Mouse (Mus musculus) forebrain, embryonic 16.5 days (tissue): ENCODE measurements around the gene Gstp1. TPM values are rescaled to one million over a fixed set of nuclear protein-coding genes. Genes with fewer than 3 reads are reported as not detected.

Experiments used
- ATAC-seq: fragments of 200-750 bp; cut with Nextera tagmentation; 2 replicates; pipeline ENCODE4 v1.8.0; 2017; ENCODE audit warnings: mild to moderate bottlenecking, moderate library complexity
- H3K27ac ChIP-seq: fragments of 300-500 bp; sonication (generic); 2 replicates; pipeline ENCODE4 v1.5.1; 2014; ENCODE audit warnings: low read length, control low read depth
- H3K27me3 ChIP-seq: fragments of 300-500 bp; sonication (generic); replicated peaks from 2 replicates; pipeline ENCODE4 v1.6.1; 2014; ENCODE audit warnings: low read length; ENCODE audit not compliant: control insufficient read depth, insufficient read depth
- H3K36me3 ChIP-seq: fragments of 300-500 bp; sonication (generic); 2 replicates; pipeline ENCODE4 v1.6.1; 2014; ENCODE audit not compliant: control insufficient read depth, insufficient read depth
- H3K4me1 ChIP-seq: fragments of 300-500 bp; sonication (generic); replicated peaks from 2 replicates; pipeline ENCODE4 v1.6.1; 2014; ENCODE audit warnings: low read length; ENCODE audit not compliant: control insufficient read depth, insufficient read depth
- H3K4me2 ChIP-seq: fragments of 300-500 bp; sonication (generic); 2 replicates; pipeline ENCODE4 v1.6.1; 2014; ENCODE audit warnings: mild to moderate bottlenecking, low read length, control low read depth
- H3K4me3 ChIP-seq: fragments of 300-500 bp; sonication (generic); replicated peaks from 2 replicates; pipeline ENCODE4 v1.5.1; 2014; ENCODE audit warnings: mild to moderate bottlenecking, low read length, control low read depth
- H3K9ac ChIP-seq: fragments of 300-500 bp; sonication (generic); replicated peaks from 2 replicates; pipeline ENCODE4 v1.6.1; 2014; ENCODE audit warnings: low read depth, low read length, control low read depth
- H3K9me3 ChIP-seq: fragments of 300-500 bp; sonication (generic); 2 replicates; pipeline ENCODE4 v1.6.1; 2016; ENCODE audit warnings: low read length; ENCODE audit not compliant: control insufficient read depth
- WGBS: fragments of 180-500 bp; shearing (Covaris S2); extraction: QIAGEN DNeasy Blood & Tissue Kit; methylation state at CpG from one replicate; pipeline ENCODE4 v1.1.7; 2014; 5-methylcytosine and 5-hydroxymethylcytosine counted together
- polyA plus RNA-seq: library from polyadenylated mRNA; unstranded; fragments of >200 nt; fragmentation: Nextera tagmentation; extraction: Ambion mirVana; gene quantifications from 2 replicates; pipeline ENCODE4 v1.2.1, GENCODE M21; 2015

The Gstp1 gene
- polyA plus RNA-seq, 1 experiment from 2014 or later: 460 TPM

DNA sequence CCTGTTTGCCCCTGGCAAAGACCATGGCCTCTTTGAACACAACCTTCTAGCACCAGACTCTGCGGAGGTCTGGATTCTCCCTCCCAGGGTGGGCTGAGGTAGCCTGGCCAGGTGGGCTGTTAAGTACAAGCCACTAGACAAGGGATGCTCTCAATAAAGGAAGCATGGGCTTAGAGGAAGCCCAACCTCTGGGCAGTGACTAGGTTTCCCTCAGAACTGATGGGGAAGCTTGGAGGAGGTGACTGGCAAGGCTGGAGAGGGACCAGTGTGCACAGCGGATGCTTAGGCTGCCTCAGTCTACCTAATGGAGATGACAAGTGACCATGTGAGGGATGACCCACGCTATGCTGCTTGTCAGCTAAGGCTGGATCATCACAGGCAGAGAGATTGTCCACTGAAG is 45.8 kb downstream of the Gstp1 start:
- H3K27ac ChIP-seq: no peak overlapping the region
- H3K4me3 ChIP-seq: no peak overlapping the region
- no peaks in the 10 kb centered on the region for H3K4me1 ChIP-seq
- 82% methylated on average over 3 of the region's 3 CpGs for WGBS
- no peaks in the 10 kb centered on the region for H3K36me3 ChIP-seq
- H3K27me3 ChIP-seq: no peaks in the 10 kb centered on the region
- no peak for ATAC-seq
- H3K4me2 ChIP-seq: no peak overlapping the region
- H3K9me3 ChIP-seq: no peaks in the 10 kb centered on the region
- H3K9ac ChIP-seq: no peak overlapping the region

DNA sequence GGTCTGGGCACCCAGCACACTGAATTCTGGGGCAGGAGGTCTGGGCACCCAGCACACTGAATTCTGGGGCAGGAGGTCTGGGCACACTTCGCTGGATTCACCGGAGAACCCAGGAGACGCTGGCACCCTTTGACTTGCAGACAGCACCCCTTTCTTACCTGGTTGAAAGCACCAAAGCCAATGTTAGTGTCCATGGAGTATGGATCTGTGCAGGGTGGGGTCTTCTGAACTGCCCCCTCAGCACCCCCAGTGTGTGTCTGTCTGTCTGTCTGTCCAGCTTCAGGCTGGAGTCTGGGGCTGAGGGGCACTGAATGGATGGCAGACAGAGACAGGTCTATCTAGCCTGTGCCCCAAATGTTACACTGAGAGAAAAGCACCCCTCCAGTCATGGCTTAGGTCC is 46.2 kb downstream of the Gstp1 start:
- no peak for ATAC-seq
- no peak overlapping the region for H3K9ac ChIP-seq
- H3K9me3 ChIP-seq: no peaks in the 10 kb centered on the region
- no peaks in the 10 kb centered on the region for H3K27me3 ChIP-seq
- H3K27ac ChIP-seq: no peak overlapping the region
- no peaks in the 10 kb centered on the region for H3K4me1 ChIP-seq
- H3K4me3 ChIP-seq: no peak overlapping the region
- no peak overlapping the region for H3K4me2 ChIP-seq
- WGBS: 97% methylated on average over 3 of the region's 3 CpGs
- no peaks in the 10 kb centered on the region for H3K36me3 ChIP-seq

DNA sequence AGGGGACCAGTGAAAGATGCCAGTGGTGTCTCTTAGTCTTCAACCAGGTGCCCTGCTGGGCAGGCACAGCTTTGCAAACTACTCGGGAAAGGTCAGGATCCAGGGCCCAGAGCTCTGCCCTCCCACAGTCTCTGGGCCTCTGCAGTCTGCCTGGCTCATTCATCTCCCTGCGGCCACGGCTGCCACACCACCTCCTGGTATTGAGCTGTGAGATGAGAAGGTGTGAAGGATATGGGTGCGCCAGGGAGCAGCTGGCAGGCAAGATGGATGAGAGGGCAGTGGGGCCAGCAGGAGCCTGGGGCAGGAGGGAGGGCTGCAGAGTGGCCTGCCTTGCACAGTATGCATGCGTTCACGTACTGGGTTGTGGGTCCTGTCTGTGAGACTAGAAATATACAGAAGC is 47.0 kb downstream of the Gstp1 start:
- 73% methylated on average over 6 of the region's 6 CpGs for WGBS
- H3K4me3 ChIP-seq: no peak overlapping the region
- H3K9me3 ChIP-seq: no peaks in the 10 kb centered on the region
- H3K27me3 ChIP-seq: no peaks in the 10 kb centered on the region
- no peak for ATAC-seq
- no peaks in the 10 kb centered on the region for H3K36me3 ChIP-seq
- no peak overlapping the region for H3K4me2 ChIP-seq
- no peaks in the 10 kb centered on the region for H3K4me1 ChIP-seq
- H3K27ac ChIP-seq: no peak overlapping the region
- no peak overlapping the region for H3K9ac ChIP-seq

DNA sequence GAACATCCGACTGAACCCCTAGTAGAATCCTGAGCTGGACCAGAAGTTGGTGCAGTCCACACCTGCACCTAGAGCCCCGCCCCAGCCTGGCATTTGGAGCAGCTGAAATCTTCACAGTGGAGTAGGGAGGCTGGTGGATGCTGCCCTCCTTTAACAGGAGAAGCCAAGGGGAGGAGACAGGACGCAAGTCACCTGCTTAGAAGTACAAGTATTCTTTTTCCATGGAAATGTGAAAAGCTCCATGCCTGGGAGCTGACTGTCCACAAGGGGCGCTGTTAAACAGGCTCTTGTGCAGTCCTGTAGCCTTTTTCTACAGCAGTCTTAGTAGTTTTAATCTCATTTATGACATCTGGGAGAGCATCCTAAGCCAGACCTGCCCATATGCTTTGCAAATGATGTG is 49.0 kb downstream of the Gstp1 start:
- no peak overlapping the region for H3K4me2 ChIP-seq
- no peaks in the 10 kb centered on the region for H3K4me1 ChIP-seq
- H3K27me3 ChIP-seq: no peaks in the 10 kb centered on the region
- no peak overlapping the region for H3K9ac ChIP-seq
- H3K27ac ChIP-seq: no peak overlapping the region
- WGBS: 86% methylated on average over 4 of the region's 4 CpGs
- H3K4me3 ChIP-seq: no peak overlapping the region
- H3K36me3 ChIP-seq: no peaks in the 10 kb centered on the region
- no peaks in the 10 kb centered on the region for H3K9me3 ChIP-seq
- no peak for ATAC-seq

DNA sequence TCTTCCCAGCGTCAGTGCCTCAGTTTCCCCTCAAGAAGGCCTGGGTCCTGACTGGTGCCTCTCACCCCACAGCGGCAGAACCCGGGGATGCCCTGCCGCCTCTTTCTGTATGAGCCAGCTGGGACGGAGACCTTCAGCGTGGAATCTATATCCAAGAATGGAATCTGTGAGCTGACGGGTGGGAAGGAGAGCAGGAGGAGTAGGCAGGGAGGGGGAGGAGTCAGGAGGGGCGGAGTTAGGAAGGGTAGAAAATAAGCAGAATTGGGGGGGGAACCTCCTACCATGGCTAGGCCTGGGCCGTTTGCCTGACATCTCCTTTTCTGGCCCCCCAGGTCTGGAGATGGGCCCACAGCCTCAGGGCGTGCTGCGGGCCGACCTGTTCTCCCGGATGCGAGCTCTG is 49.7 kb downstream of the Gstp1 start:
- H3K27ac ChIP-seq: no peak overlapping the region
- ATAC-seq: no peak
- no peak overlapping the region for H3K4me2 ChIP-seq
- H3K27me3 ChIP-seq: no peaks in the 10 kb centered on the region
- no peaks in the 10 kb centered on the region for H3K36me3 ChIP-seq
- no peak overlapping the region for H3K4me3 ChIP-seq
- H3K9me3 ChIP-seq: no peaks in the 10 kb centered on the region
- WGBS: 86% methylated on average over 14 of the region's 14 CpGs
- no peaks in the 10 kb centered on the region for H3K4me1 ChIP-seq
- H3K9ac ChIP-seq: no peak overlapping the region

DNA sequence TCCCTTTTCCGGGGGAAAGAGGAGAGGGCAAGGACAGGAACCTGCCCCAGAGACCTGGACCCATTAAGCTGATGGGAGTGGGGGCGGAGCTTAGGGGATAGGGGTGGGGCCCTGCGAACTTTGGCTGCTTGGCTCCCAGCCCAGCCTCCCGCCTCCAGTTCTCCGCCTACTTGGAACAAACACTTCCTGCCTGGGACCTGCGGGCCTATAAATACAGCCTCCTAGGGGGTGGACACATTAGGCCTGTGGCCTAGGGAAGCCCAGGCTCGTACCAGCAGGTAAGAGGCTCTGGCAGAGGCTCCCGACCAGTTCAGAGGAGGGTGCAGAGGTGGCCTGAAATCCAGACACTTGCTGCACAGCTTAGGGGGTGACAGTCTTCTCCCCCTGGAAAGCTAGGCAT is 51.5 kb downstream of the Gstp1 start, which contains the start of gene Acy3:
Acy3 (plus strand) TSS at position 237 of the 400 bp plus-strand sequence.
- Histone ChIP-seq H3K36me3 (no peaks in the 10 kb centered on the region), H3K4me1 (no peaks in the 10 kb centered on the region), H3K4me2 (no peak within 1 kb of the TSS), H3K9ac (no peak within 1 kb of the TSS), H3K4me3 (no peak within 1 kb of the TSS), H3K27me3 (no peaks in the 10 kb centered on the region), H3K9me3 (no peaks in the 10 kb centered on the region), H3K27ac (no peak within 1 kb of the TSS)
- 10% methylated on average over 8 of the region's 8 CpGs for WGBS
- ATAC-seq: no peak

Other genes starting within 250 kb of the Gstp1 start
- 57.5 and 66.7 TPM in 2 replicates for gene Chka, start 186.2 kb downstream of the Gstp1 start, polyA plus RNA-seq
- 9.0 and 11.2 TPM in 2 replicates for gene Tcirg1, start 130.9 kb downstream of the Gstp1 start, polyA plus RNA-seq
- 186 and 207 TPM in 2 replicates for gene Ndufs8, start 125.2 kb downstream of the Gstp1 start, polyA plus RNA-seq
- gene Aldh3b1, start 108.2 kb downstream of the Gstp1 start, polyA plus RNA-seq: 1.2 and 1.4 TPM in 2 replicates
- gene Unc93b1, start 102.8 kb downstream of the Gstp1 start, polyA plus RNA-seq: 7.7 TPM in 2 replicates
- not detected in 2 replicates for gene Aldh3b3, start 79.3 kb downstream of the Gstp1 start, polyA plus RNA-seq
- gene Aldh3b2, start 65.7 kb downstream of the Gstp1 start, polyA plus RNA-seq: 0.30 and 1.1 TPM in 2 replicates
- 1.5 and 1.7 TPM in 2 replicates for gene Acy3, start 51.4 kb downstream of the Gstp1 start, polyA plus RNA-seq
- not detected in 2 replicates for gene Tbx10, start 45.2 kb downstream of the Gstp1 start, polyA plus RNA-seq
- gene Nudt8, start 37.4 kb downstream of the Gstp1 start, polyA plus RNA-seq: 34.0 and 42.1 TPM in 2 replicates
- 6.6 and 9.6 TPM in 2 replicates for gene Gm49405, start 37.4 kb downstream of the Gstp1 start, polyA plus RNA-seq
- 8.8 and 13.2 TPM in 2 replicates for gene Doc2g, start 34.7 kb downstream of the Gstp1 start, polyA plus RNA-seq
- 221 and 239 TPM in 2 replicates for gene Ndufv1, start 25.2 kb downstream of the Gstp1 start, polyA plus RNA-seq
- 1.1 and 4.1 TPM in 2 replicates for gene Gstp2, start 8.0 kb upstream of the Gstp1 start, polyA plus RNA-seq
- gene Gstp3, start 21.6 kb upstream of the Gstp1 start, polyA plus RNA-seq: not detected in 2 replicates
- not detected in 2 replicates for gene Cabp2, start 43.6 kb upstream of the Gstp1 start, polyA plus RNA-seq
- 76.6 and 80.3 TPM in 2 replicates for gene Cdk2ap2, start 59.2 kb upstream of the Gstp1 start, polyA plus RNA-seq
- gene Pitpnm1, start 62.0 kb upstream of the Gstp1 start, polyA plus RNA-seq: 49.6 and 75.5 TPM in 2 replicates
- 91.4 and 91.6 TPM in 2 replicates for gene Aip, start 87.9 kb upstream of the Gstp1 start, polyA plus RNA-seq
- gene Gpr152, start 101.8 kb upstream of the Gstp1 start, polyA plus RNA-seq: not detected in 2 replicates
- gene Cabp4, start 106.0 kb upstream of the Gstp1 start, polyA plus RNA-seq: 0.22 TPM in 1 of 2 replicates, not detected in the other
- 143 and 145 TPM in 2 replicates for gene Coro1b, start 110.6 kb upstream of the Gstp1 start, polyA plus RNA-seq
- 0.39 TPM in 1 of 2 replicates, not detected in the other for gene Ptprcap, start 115.6 kb upstream of the Gstp1 start, polyA plus RNA-seq
- gene Rps6kb2, start 125.4 kb upstream of the Gstp1 start, polyA plus RNA-seq: 52.6 and 59.8 TPM in 2 replicates
- gene Carns1, start 137.5 kb upstream of the Gstp1 start, polyA plus RNA-seq: 2.8 and 4.1 TPM in 2 replicates
- gene Tbc1d10c, start 153.3 kb upstream of the Gstp1 start, polyA plus RNA-seq: 0.29 and 0.42 TPM in 2 replicates
- 551 and 574 TPM in 2 replicates for gene Ppp1ca, start 154.1 kb upstream of the Gstp1 start, polyA plus RNA-seq
- 22.6 and 26.1 TPM in 2 replicates for gene Rad9a, start 163.7 kb upstream of the Gstp1 start, polyA plus RNA-seq
- gene Clcf1, start 176.3 kb upstream of the Gstp1 start, polyA plus RNA-seq: 0.40 and 0.49 TPM in 2 replicates
- gene AC109138.7, start 176.4 kb upstream of the Gstp1 start, polyA plus RNA-seq: not detected in 2 replicates
- gene Pold4, start 193.9 kb upstream of the Gstp1 start, polyA plus RNA-seq: 19.6 and 21.9 TPM in 2 replicates
- 7.2 and 11.8 TPM in 2 replicates for gene Ssh3, start 231.2 kb upstream of the Gstp1 start, polyA plus RNA-seq
- 24.0 and 38.6 TPM in 2 replicates for gene Ankrd13d, start 245.2 kb upstream of the Gstp1 start, polyA plus RNA-seq